Mouse (Mus musculus) midbrain, embryonic 15.5 days (tissue): ENCODE data around the gene Cmtm8. TPM values are rescaled to one million over a fixed set of nuclear protein-coding genes. Genes with fewer than 3 reads are reported as not detected.

Experiments used
- ATAC-seq: fragments of 200-750 bp; cut with Nextera tagmentation; replicated peaks from 2 replicates; pipeline ENCODE4 v1.8.0; 2017; ENCODE audit warnings: moderate TSS enrichment
- H3K27ac ChIP-seq: fragments of 300-500 bp; sonication (generic); 2 replicates; pipeline ENCODE4 v1.5.1; 2015; ENCODE audit warnings: mild to moderate bottlenecking, inconsistent platforms
- H3K27me3 ChIP-seq: fragments of 300-500 bp; sonication (generic); replicated peaks from 2 replicates; pipeline ENCODE4 v1.6.1; 2015; ENCODE audit warnings: inconsistent platforms
- H3K36me3 ChIP-seq: fragments of 300-500 bp; sonication (generic); replicated peaks from 2 replicates; pipeline ENCODE4 v1.6.1; 2015; ENCODE audit warnings: inconsistent platforms
- H3K4me1 ChIP-seq: fragments of 300-500 bp; sonication (generic); 2 replicates; pipeline ENCODE4 v1.6.1; 2015; ENCODE audit warnings: inconsistent platforms
- H3K4me2 ChIP-seq: fragments of 300-500 bp; sonication (generic); 2 replicates; pipeline ENCODE4 v1.6.1; 2015; ENCODE audit warnings: inconsistent platforms, mild to moderate bottlenecking, moderate library complexity
- H3K4me3 ChIP-seq: fragments of 300-500 bp; sonication (generic); 2 replicates; pipeline ENCODE4 v1.5.1; 2015; ENCODE audit warnings: mild to moderate bottlenecking, inconsistent platforms
- H3K9ac ChIP-seq: fragments of 300-500 bp; sonication (generic); 2 replicates; pipeline ENCODE4 v1.6.1; 2015; ENCODE audit warnings: mild to moderate bottlenecking, inconsistent platforms
- H3K9me3 ChIP-seq: fragments of 300-500 bp; sonication (generic); 2 replicates; pipeline ENCODE4 v1.6.1; 2016; ENCODE audit warnings: inconsistent platforms
- WGBS: fragments of 180-500 bp; shearing (Covaris S2); methylation state at CpG from one replicate; pipeline ENCODE4 v1.1.7; 2015; ENCODE audit warnings: mixed read lengths; 5-methylcytosine and 5-hydroxymethylcytosine counted together
- polyA plus RNA-seq: library from polyadenylated mRNA; unstranded; fragments of >200 nt; fragmentation: Nextera tagmentation; extraction: Ambion mirVana; gene quantifications from 2 replicates; pipeline ENCODE4 v1.2.1, GENCODE M21; 2015

The Cmtm8 gene
- polyA plus RNA-seq, 1 experiment from 2014 or later = 7.5 TPM

- peaks cover 3% of the 10 kb centered on the region; the same call in 1 of the 2 replicates for H3K36me3 ChIP-seq
- 76% methylated on average over 2 of the region's 2 CpGs for WGBS
- H3K27ac ChIP-seq = no peak overlapping the region
- H3K9ac ChIP-seq = no peak overlapping the region
- no peaks in the 10 kb centered on the region for H3K27me3 ChIP-seq
- H3K4me2 ChIP-seq = no peak overlapping the region
- H3K4me3 ChIP-seq = no peak overlapping the region
- H3K4me1 ChIP-seq = no peaks in the 10 kb centered on the region
- ATAC-seq = no peak
- H3K9me3 ChIP-seq = no peaks in the 10 kb centered on the region
Measured at GRCm38 (mm10) chr9:114742731-114743130, 101.2 kb downstream of the Cmtm8 start.

GRCm38 (mm10) chr9:114740336-114740735 is 103.6 kb downstream of the Cmtm8 start:
- H3K9ac ChIP-seq = no peak overlapping the region
- no peak for ATAC-seq
- H3K9me3 ChIP-seq = no peaks in the 10 kb centered on the region
- WGBS = 92% methylated on average over 9 of the region's 9 CpGs
- H3K4me1 ChIP-seq = no peaks in the 10 kb centered on the region
- H3K4me3 ChIP-seq = no peak overlapping the region
- H3K36me3 ChIP-seq = no peaks in the 10 kb centered on the region
- no peaks in the 10 kb centered on the region for H3K27me3 ChIP-seq
- H3K4me2 ChIP-seq = no peak overlapping the region
- H3K27ac ChIP-seq = no peak overlapping the region

Other genes with a start within 250 kb of the Cmtm8 start
- gene Cnot10, start 204.0 kb downstream of the Cmtm8 start, polyA plus RNA-seq = 57.4 and 61.0 TPM in 2 replicates
- gene Dync1li1, start 155.4 kb downstream of the Cmtm8 start, polyA plus RNA-seq = 140 and 154 TPM in 2 replicates
- 18.3 TPM in 2 replicates for gene Cmtm6, start 113.0 kb downstream of the Cmtm8 start, polyA plus RNA-seq
- gene Cmtm7, start 62.3 kb downstream of the Cmtm8 start, polyA plus RNA-seq = 12.2 and 15.2 TPM in 2 replicates
- gene Gpd1l, start 89.8 kb upstream of the Cmtm8 start, polyA plus RNA-seq = 30.8 and 30.9 TPM in 2 replicates
- gene Osbpl10, start 134.4 kb upstream of the Cmtm8 start, polyA plus RNA-seq = 2.8 and 4.3 TPM in 2 replicates
- 154 and 180 TPM in 2 replicates for gene Rps27rt, start 138.6 kb upstream of the Cmtm8 start, polyA plus RNA-seq